Mouse (Mus musculus) heart, embryonic 10.5 days (tissue): ENCODE measurements around the gene Gm21119. TPM values are rescaled to one million over a fixed set of nuclear protein-coding genes. Genes with fewer than 3 reads are reported as not detected.
"Not testable (repeated sequence)": the region's sequence is repeated elsewhere in the genome, so short reads cannot be mapped to it uniquely, and the experiment has no call there.

Experiments used
- DNase-seq: peaks from one replicate; pipeline ENCODE4 v3.0.0-alpha.2; 2017; ENCODE audit warnings: low spot score
- H3K27ac ChIP-seq: fragments of 300-500 bp; sonication (generic); 2 replicates; pipeline ENCODE4 v1.5.1; 2016; ENCODE audit warnings: mild to moderate bottlenecking
- H3K27me3 ChIP-seq: fragments of 300-500 bp; sonication (generic); 2 replicates; pipeline ENCODE4 v1.6.1; 2016; ENCODE audit warnings: mild to moderate bottlenecking; ENCODE audit not compliant: poor library complexity, insufficient read depth, severe bottlenecking
- H3K36me3 ChIP-seq: fragments of 300-500 bp; sonication (generic); 2 replicates; pipeline ENCODE4 v1.6.1; 2016; ENCODE audit warnings: mild to moderate bottlenecking, moderate library complexity
- H3K4me1 ChIP-seq: fragments of 300-500 bp; sonication (generic); 2 replicates; pipeline ENCODE4 v1.6.1; 2016; ENCODE audit warnings: mild to moderate bottlenecking
- H3K4me3 ChIP-seq: fragments of 300-500 bp; sonication (generic); 2 replicates; pipeline ENCODE4 v1.5.1; 2016; ENCODE audit warnings: mild to moderate bottlenecking, moderate library complexity
- H3K9me3 ChIP-seq: fragments of 300-500 bp; sonication (generic); 2 replicates; pipeline ENCODE4 v1.6.1; 2016; ENCODE audit warnings: mild to moderate bottlenecking, moderate library complexity
- WGBS: fragments of 180-500 bp; shearing (Covaris S2); methylation state at CpG from one replicate; pipeline ENCODE4 v1.1.7; 2016; 5-methylcytosine and 5-hydroxymethylcytosine counted together
- polyA plus RNA-seq: library from polyadenylated mRNA; unstranded; fragments of >200 nt; fragmentation: Nextera tagmentation; extraction: Ambion mirVana; gene quantifications from 2 replicates; pipeline ENCODE4 v1.2.1, GENCODE M21; 2016

Gm21119 gene
- polyA plus RNA-seq, 1 experiment from 2014 or later: 0.13 TPM

DNA sequence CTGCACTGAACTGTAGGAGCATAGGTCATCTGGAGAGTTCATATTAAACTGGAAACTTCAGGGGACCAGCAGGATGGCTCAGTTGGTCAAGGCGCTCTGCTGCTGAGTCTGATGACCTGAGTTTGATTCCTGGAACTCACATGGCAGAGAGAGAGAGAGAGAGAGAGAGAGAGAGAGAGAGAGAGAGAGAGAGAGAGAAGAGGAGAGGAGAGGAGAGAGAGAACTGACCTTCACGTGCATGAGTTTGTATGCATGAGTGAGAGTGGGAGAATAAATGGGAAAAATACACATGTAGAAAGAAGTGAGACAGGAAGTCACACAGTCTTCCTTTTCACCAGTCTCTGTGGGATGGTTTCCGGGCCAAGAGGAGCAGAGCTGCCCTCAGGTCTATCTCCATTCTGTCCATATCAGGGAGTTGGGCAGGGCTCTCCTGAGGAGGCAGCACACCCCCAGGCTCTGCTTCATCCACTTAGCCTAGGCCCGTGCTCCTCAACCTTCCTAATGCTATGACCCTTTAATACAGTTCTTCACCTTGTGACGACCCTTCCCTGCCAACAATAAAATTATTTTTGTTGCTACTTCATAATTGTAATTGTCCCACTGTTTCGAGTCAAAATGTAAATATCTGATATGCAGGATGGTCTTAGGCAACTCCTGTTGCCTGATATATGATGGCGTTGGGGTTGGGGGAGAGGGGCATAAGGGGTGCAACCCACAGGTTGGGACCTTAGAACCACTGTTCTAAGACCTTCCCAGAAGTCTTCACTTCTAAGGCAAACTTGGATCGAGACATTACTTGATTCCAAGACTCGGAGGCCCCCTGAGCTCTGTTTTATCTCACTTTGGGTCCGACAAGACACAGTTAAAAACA, 16.2 kb upstream of the Gm21119 start:
- not testable (repeated sequence) for H3K27ac ChIP-seq, H3K27me3 ChIP-seq, H3K4me1 ChIP-seq, H3K36me3 ChIP-seq, H3K4me3 ChIP-seq, H3K9me3 ChIP-seq, DNase-seq
- 74% methylated on average over 8 of the region's 10 CpGs for WGBS

DNA sequence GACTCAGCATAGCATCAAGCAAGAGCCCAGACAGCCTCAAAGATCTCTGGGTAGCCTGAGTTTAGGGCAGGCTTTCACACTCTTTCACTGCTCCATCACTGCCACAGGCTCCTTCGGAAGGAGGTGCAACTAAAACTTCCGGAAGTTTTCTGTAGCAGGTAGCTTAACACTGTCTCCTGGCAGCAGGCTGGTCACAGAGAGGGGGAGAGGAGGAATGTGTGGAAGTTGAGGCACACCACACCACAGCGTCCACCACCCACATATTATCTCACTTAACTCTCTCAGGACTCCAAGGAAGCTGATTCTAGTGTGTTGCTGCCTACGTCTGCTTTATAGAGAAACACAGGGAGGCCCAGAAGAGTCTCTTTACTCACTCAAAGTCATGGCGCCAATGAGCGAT, 15.4 kb upstream of the Gm21119 start:
- not testable (repeated sequence) for H3K4me3 ChIP-seq, H3K36me3 ChIP-seq, H3K27ac ChIP-seq, H3K27me3 ChIP-seq, H3K4me1 ChIP-seq, H3K9me3 ChIP-seq
- 72% methylated on average over 4 of the region's 6 CpGs for WGBS
- peak; percentile 58 for DNase-seq

DNA sequence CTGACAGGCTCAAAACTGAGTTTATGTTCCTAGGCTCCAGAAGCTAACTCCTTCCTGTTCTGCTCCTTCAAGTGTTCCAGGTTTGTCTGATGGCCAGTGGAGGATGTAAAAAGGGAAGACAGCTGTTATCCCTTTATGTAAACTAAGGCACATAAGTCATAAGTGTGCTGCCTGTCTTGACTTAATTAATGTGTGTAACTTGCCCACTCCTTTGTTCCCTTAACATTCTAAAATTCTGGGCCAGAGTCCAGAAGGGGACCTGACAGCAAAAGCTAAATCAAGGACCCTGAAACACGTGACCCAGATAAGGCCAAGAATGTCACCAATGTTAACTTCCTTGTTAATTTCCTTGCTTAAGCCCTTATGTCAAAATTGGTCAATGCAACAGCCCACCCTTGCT, 3.9 kb upstream of the Gm21119 start:
- H3K27ac ChIP-seq, H3K36me3 ChIP-seq, H3K27me3 ChIP-seq, H3K4me1 ChIP-seq, H3K9me3 ChIP-seq, H3K4me3 ChIP-seq, DNase-seq: not testable (repeated sequence)
- WGBS: 34% methylated on average over 1 of the region's 1 CpGs

GRCm38 (mm10) chr8:20612721-20613120, 2.0 kb upstream of the Gm21119 start:
- H3K4me3 ChIP-seq, H3K27ac ChIP-seq, H3K9me3 ChIP-seq, H3K36me3 ChIP-seq, H3K4me1 ChIP-seq, H3K27me3 ChIP-seq, DNase-seq: not testable (repeated sequence)

DNA sequence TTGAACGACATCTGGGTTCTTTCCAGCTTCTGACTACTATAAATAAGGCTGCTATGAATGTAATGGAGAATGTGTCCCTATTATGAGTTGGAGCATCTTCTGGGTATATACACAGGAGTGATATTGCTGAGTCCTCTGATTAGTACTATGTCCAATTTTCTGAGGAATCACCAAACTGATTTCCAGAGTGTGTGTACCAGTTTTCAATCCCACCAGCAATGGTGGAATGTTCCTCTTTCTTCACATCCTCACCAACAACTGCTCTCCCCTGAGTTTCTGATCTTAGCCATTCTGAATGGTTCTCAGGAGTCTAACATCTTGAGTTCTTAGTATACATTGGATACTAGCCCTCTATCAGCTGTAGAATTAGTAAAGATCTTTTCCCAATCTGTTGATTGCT, 16.0 kb downstream of the Gm21119 start:
- H3K27ac ChIP-seq, H3K27me3 ChIP-seq, H3K4me1 ChIP-seq, H3K36me3 ChIP-seq, H3K9me3 ChIP-seq, DNase-seq, H3K4me3 ChIP-seq: not testable (repeated sequence)
- WGBS: 60% methylated on average over 1 of the region's 1 CpGs

DNA sequence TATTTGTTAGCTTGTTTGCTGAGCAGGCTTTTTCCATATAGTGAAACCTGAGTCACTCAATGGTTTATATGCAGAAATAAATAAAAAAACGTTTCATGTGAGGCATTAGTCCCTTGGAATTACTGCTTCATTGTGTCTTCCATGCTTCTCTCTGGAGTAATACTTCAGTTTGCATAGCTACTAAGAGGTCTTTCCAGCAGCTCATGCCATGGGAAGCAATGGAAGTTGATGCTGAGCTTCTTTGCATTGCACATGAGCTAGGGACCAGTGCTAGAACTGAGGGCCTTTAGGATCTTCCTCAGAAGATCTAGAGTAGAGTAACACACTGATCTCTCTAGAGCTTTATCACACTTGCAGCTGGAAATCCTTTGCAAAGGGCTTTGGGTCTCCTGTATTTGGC, 23.2 kb downstream of the Gm21119 start:
- not testable (repeated sequence) for DNase-seq, H3K4me3 ChIP-seq, H3K27ac ChIP-seq, H3K9me3 ChIP-seq, H3K27me3 ChIP-seq, H3K36me3 ChIP-seq, H3K4me1 ChIP-seq
- 15% methylated on average over 1 of the region's 1 CpGs for WGBS

- H3K9me3 ChIP-seq, H3K4me3 ChIP-seq, H3K27ac ChIP-seq, H3K4me1 ChIP-seq, H3K36me3 ChIP-seq, DNase-seq, H3K27me3 ChIP-seq: not testable (repeated sequence)
- no CpG with 5 or more reads among the region's 1 CpGs for WGBS
Observed at GRCm38 (mm10) chr8:20643536-20643935, 28.8 kb downstream of the Gm21119 start.

GRCm38 (mm10) chr8:20652976-20653375, 38.3 kb downstream of the Gm21119 start:
- H3K27me3 ChIP-seq, H3K9me3 ChIP-seq, H3K4me1 ChIP-seq, DNase-seq, H3K4me3 ChIP-seq, H3K27ac ChIP-seq, H3K36me3 ChIP-seq: not testable (repeated sequence)

DNA sequence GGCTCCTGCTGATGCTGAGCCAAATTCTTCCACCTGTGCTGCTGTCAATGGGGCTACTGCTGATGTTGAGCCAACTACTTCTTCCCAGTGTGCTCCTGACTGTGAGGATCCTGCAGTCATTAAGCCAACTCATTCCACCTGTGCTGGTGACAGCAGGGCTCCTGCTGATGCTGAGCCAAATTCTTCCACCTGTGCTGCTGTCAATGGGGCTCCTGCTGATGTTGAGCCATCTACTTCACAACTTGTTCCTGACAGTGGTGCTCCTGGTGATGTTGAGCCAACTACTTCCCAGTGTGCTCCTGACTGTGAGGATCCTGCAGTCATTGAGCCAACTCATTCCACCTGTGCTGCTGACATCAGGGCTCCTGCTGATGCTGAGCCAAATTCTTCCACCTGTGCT, 63.7 kb downstream of the Gm21119 start:
- H3K4me3 ChIP-seq, H3K36me3 ChIP-seq, H3K27ac ChIP-seq, DNase-seq, H3K9me3 ChIP-seq, H3K27me3 ChIP-seq, H3K4me1 ChIP-seq: not testable (repeated sequence)
